Mouse (Mus musculus): ENCODE results near the gene Nkrf.
A peak's percentile ranks its signal among the peaks of the same experiment; 100 is the strongest.
"Not testable (repeated sequence)": the region's sequence is repeated elsewhere in the genome, so short reads cannot be mapped to it uniquely, and the experiment has no call there.

Nkrf gene

GRCm38 (mm10) chrX:36902321-36903114, at the start of gene Nkrf:
Gene Nkrf, minus strand, starts transcription at chrX:36902899.
- DNase-seq (ENCODE audit: extremely low spot score, low spot score), result peak; percentile 51

DNA sequence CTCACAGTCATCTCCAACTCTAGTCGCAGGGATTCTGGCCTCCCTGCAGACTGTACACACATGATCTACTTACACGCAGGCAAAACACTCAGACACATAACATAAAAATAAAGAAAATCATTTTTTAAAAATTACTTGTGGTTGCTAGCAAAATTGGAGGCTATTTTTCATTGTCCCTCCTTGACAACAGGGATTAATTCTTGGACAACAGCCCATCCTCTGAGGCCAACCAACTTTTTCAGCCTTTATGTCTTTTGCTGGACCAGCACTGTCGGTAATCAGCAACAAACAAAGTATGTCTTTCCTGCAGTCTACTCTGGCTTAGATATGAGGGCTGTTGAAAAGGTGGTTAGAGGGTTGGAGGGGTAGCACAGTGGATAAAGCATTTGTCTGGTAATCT, 38.4 kb upstream of the Nkrf start:
- DNase-seq (ENCODE audit: extremely low spot score, low spot score), result no peak

DNA sequence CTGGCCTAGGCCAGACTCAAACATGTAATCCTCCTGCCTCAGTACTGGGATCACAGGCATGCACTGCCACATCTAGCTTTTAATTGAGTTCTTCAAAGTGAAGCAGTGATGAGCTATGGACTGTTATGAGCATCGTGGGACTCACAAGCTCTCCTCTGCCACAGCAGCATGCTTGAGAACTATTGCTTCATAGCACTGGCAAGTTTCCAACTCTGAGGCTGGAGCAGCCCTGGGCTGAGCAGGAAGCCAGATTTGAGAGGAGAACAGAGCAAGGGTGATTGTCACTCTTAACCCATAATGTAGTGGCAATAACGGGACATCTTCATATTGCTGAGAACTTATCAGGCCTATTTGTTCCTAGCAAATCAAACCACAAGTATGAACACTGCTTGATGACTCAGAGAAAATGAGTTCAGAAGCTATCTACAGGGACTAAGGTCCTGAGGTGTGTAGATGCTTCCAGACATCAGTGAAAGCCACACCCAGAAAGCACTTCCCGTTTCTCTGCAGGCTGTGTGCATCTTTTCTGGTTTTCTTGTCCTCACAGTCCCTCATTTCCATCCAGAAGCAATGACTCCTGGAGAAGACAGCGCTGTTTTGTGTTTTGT, 37.2 kb upstream of the Nkrf start:
- no peak for DNase-seq (ENCODE audit: extremely low spot score, low spot score)

GRCm38 (mm10) chrX:36935326-36935966, 32.7 kb upstream of the Nkrf start:
- DNase-seq (ENCODE audit: extremely low spot score, low spot score), result no peak

DNA sequence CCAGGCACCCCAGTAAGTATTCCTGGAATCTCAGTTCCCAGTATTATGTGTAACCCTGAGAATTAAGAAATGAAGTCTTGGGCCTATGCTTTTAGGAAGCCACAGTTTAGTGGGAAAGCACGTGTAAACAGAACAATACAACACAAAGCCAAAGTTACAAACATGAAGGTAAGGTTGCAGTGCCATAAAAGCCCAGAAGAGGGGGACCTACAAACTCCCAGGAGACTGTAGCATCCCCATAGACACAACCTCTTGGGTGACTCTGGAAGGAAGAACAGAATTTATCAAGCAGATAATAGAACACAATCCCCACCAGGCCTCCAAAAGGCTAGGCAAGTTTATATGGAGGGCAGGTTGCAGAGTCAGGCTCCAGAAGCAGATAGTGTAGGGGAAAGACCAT, 27.9 kb upstream of the Nkrf start:
- DNase-seq (ENCODE audit: extremely low spot score, low spot score), result no peak

DNA sequence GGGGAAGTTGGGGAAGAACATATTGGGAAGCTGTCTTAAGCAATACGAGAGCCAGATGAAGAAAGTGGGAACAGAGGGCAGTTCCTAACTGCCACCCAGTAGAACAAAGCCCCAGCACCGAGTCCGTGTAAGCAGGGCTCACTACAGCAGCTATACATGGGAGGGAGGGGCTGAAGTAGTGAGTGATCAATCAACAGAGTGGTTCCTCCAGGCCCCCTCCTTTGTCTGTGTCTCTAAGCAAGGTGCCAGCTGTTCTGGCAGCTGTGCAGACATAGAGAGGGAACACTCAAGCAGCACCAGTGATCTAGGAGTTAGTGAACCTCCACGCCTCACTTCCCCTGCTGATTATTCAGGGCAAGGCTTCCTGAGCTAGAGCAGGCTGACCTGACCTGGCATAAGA, 27.0 kb upstream of the Nkrf start:
- no peak for DNase-seq (ENCODE audit: extremely low spot score, low spot score)

DNA sequence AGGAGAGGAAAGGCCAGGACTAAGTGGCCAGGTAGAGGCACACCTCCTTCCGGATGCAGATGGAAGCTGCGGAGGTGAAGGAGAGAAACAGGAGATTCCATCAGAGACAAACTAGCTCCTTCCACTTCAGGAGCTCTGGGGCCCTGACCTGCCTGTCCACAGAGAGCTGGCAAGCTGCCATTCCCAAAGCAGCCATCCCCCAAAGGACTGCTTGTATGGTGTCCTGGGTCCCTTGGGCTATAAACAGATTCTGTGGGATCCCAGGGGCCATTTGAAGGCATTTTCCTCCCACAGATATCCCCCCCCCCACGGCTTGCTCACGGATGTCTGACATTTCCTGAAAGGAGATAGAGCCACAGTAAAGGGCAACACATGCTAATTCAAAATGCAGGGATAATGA, 26.1 kb upstream of the Nkrf start:
- DNase-seq (ENCODE audit: extremely low spot score, low spot score), result no peak

- no peak for DNase-seq (ENCODE audit: extremely low spot score, low spot score)
Observed at GRCm38 (mm10) chrX:36921346-36921745, 18.6 kb upstream of the Nkrf start.

DNA sequence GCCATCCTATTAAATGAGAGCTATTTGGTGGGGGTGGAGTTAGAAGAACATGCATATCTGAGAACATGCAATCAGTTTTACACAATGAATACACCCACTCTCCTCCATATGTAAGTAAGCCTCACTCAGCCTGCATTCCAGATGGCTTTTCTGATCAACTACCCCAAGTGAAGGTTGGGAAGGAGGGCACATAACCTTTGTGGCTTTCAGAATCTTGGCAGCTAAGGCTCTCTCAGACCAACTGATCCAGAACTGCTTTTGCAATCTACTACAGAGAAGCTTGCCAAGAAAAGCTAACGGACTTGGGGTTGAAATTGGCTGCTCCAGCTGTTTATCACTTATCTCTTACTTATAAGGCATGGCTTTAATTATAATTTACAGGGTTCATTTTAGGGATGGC, 15.1 kb upstream of the Nkrf start:
- DNase-seq (ENCODE audit: extremely low spot score, low spot score), result no peak

DNA sequence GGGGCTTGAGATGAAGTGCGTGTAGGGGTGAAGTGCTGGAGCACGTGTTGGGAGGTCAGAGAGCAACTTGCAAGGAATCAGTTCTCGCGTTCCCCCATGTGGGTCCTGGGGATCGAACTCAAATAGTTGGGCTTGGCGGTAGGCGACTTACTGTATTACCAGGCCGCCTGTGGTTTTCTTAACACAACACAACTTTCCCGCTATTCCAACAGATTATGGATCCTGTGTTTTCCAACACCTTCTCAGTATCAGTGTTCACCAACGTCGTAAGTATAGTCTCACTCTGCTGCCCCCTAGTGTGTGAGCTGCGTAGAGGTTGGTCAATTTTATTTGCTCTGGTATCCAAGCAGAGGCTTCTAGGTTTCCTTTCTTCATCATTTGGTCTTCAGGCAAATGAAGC, 8.6 kb upstream of the Nkrf start:
- peak; percentile 27 for DNase-seq (ENCODE audit: extremely low spot score, low spot score)

DNA sequence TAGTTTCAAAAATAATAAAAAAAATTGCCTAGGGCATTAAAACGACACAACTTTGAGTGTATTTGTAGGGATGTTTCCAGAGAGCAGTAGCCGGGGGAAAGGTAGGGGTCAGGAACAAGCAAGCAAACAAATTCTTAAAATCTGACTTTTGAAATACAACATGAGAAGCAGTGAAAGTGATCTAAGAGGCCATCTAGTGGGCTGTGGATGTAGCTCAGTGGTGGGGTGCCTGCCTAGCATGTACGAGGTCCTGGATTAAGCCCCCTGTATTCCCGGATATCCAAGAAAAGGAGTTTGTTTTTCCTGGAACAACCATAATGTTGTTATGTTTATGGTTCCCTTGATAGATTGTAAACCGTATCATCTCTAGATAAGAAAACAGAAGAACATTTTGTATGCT, 3.8 kb upstream of the Nkrf start:
- DNase-seq (ENCODE audit: extremely low spot score, low spot score), result no peak

GRCm38 (mm10) chrX:36903115-36903768, 543 bp upstream of the Nkrf start:
- peak; percentile 86 for DNase-seq (ENCODE audit: extremely low spot score, low spot score)

DNA sequence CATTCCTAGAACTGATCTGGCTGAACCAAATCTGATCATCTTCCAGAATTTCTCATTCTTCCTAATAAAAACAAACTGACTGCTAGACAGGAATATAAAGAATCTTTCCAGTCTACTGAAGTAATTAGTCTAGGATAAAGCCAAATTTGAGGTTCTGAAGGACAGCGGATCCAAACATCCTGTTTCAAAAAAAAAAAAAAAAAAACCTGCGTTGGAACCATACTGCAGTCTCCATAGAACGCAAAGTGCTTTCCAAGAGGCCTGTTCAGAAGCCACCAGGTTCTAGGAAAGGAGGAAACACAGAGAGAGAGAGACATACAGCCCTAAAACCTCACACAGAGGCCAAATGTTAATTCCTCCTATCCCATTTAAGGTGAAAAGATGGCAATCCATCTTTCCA, 1.0 kb downstream of the Nkrf start:
- DNase-seq (ENCODE audit: extremely low spot score, low spot score), result no peak

DNA sequence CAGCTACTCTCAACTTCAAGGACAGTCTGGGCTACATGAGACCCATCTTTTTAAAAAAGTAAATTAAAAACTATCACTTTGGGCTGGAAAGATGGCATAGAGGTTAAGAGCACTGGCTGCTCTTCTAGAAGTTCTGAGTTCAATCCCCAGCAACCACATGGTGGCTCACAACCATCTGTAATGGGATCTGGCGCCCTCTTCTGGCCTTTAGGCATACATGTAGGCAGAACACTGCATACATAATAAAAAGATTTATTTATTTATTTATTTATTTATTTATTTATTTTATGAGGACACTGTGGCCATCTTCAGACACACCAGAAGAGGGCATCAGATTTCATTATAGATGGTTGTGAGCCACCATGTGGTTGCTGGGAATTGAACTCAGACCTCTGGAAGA, 3.8 kb downstream of the Nkrf start:
- not testable (repeated sequence) for DNase-seq (ENCODE audit: extremely low spot score, low spot score)

DNA sequence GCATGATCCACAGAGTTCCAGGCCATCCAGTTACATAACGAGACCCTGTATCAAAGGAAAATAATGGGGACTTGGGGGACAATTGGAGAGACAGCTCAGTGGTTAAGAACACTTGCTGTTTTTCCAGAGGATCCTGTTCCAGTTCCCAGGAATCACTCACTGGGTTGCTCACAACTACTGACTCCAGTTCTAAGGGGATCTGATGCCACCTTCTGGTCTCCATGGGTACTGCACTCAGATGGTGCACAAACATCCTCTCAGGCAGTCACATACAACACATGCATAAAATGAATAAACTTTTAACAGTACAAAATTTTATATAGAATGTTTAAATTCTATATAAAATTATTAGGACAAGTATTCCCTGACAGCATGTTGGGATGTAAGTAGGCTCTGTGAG, 18.0 kb downstream of the Nkrf start:
- no peak for DNase-seq (ENCODE audit: extremely low spot score, low spot score)

GRCm38 (mm10) chrX:36874704-36875128, 28.0 kb downstream of the Nkrf start:
- DNase-seq (ENCODE audit: extremely low spot score, low spot score), result peak; percentile 31

DNA sequence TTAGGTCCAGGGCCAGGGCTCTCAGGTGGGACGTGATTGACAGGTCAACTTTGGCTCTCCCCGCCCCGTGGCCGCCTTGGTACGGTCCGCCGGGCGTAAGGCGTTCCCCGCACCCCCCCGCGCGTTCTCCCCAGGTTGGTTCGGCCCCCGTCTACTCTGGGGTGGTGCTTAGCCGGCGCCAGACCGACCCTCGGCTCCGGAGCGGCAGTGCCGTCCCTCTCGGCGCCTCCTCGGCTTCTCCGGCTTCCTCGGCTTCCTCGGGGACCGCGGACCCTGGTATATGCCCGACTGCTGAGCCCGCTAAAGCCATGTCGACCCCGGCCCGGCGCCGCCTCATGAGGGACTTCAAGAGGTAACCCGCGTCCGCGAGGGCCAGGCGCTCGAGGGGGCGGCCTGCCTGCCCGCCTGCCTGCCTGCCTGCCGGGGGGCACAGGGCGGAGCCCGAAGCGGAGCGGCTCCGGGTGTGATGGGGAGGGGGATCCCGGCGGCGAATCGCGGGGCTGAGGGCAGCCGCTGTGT, 28.5 kb downstream of the Nkrf start:
- DNase-seq (ENCODE audit: extremely low spot score, low spot score), result peak; percentile 81

- DNase-seq (ENCODE audit: extremely low spot score, low spot score), result no peak
Observed at GRCm38 (mm10) chrX:36873765-36874164, 28.9 kb downstream of the Nkrf start, which contains the start of the genes Ube2a and C330007P06Rik. Gene Ube2a, plus strand, starts transcription at chrX:36873900. Gene C330007P06Rik, minus strand, starts transcription at chrX:36874111.

- no peak for DNase-seq (ENCODE audit: extremely low spot score, low spot score)
Observed at GRCm38 (mm10) chrX:36870372-36870771, 32.3 kb downstream of the Nkrf start.

- no peak for DNase-seq (ENCODE audit: extremely low spot score, low spot score)
Observed at GRCm38 (mm10) chrX:36864609-36865328, 37.9 kb downstream of the Nkrf start.
